Mouse (Mus musculus): ENCODE measurements around the gene Dnajc27. TPM values are rescaled to one million over a fixed set of nuclear protein-coding genes. Genes with fewer than 3 reads are reported as not detected.
A peak's percentile ranks its signal among the peaks of the same experiment; 100 is the strongest.

The Dnajc27 gene
- polyA plus RNA-seq (2015; fragmentation: Nextera tagmentation; extraction: Ambion mirVana) = 7.7 and 8.4 TPM in 2 replicates

GRCm38 (mm10) chr12:4082132-4083001 lies at the start of gene Dnajc27:
TSS of gene Dnajc27 (plus strand) at chr12:4082583.
- Histone ChIP-seq H3K4me2 (replicated peaks; ENCODE audit: low read depth, low read length) (peak within 1 kb of the TSS; percentile 63), H3K9ac (replicated peaks; ENCODE audit: low read length) (peak within 1 kb of the TSS; percentile 72), H3K27me3 (ENCODE audit: insufficient read depth, low read length) (no peaks in the 10 kb centered on the region), H3K36me3 (ENCODE audit: insufficient read depth, low read length) (no peaks in the 10 kb centered on the region), H3K9me3 (ENCODE audit: low read length) (no peaks in the 10 kb centered on the region), H3K4me3 (ENCODE audit: low read length) (peak within 1 kb of the TSS; percentile 56), H3K4me1 (ENCODE audit: insufficient read depth, low read length) (peaks cover 12% of the 10 kb centered on the region), H3K27ac (ENCODE audit: low read length) (peak within 1 kb of the TSS; percentile 90)
- ATAC-seq (ENCODE audit: low FRiP score, low TSS enrichment) = peak; percentile 97
- WGBS = 5% methylated on average over 59 of the region's 59 CpGs

- WGBS = 91% methylated on average over 5 of the region's 5 CpGs
- peaks cover 11% of the 10 kb centered on the region; the same call in 1 of the 2 replicates for H3K27me3 ChIP-seq (ENCODE audit: insufficient read depth, low read length)
- H3K9me3 ChIP-seq (ENCODE audit: low read length) = no peaks in the 10 kb centered on the region
- no peaks in the 10 kb centered on the region for H3K36me3 ChIP-seq (ENCODE audit: insufficient read depth, low read length)
- no peak overlapping the region for H3K4me3 ChIP-seq (ENCODE audit: low read length)
- no peak overlapping the region for H3K9ac ChIP-seq (replicated peaks; ENCODE audit: low read length)
- H3K27ac ChIP-seq (ENCODE audit: low read length) = no peak overlapping the region
- H3K4me1 ChIP-seq (ENCODE audit: insufficient read depth, low read length) = 0 out of 2 replicates have a peak, but pooled peaks cover 9% of the 10 kb centered on the region
- ATAC-seq (ENCODE audit: low FRiP score, low TSS enrichment) = no peak
- H3K4me2 ChIP-seq (replicated peaks; ENCODE audit: low read depth, low read length) = no peak overlapping the region
These were observed 46.2 kb upstream of the Dnajc27 start for GRCm38 (mm10) chr12:4036157-4036556.

GRCm38 (mm10) chr12:4037511-4037910 lies 44.9 kb upstream of the Dnajc27 start:
- Histone ChIP-seq H3K4me1 (ENCODE audit: insufficient read depth, low read length) (0 out of 2 replicates have a peak, but pooled peaks cover 9% of the 10 kb centered on the region), H3K4me2 (replicated peaks; ENCODE audit: low read depth, low read length) (peak overlapping the region; percentile 98), H3K4me3 (ENCODE audit: low read length) (peak overlapping the region; percentile 68), H3K27ac (ENCODE audit: low read length) (no peak overlapping the region), H3K9ac (replicated peaks; ENCODE audit: low read length) (no peak overlapping the region), H3K36me3 (ENCODE audit: insufficient read depth, low read length) (no peaks in the 10 kb centered on the region), H3K27me3 (ENCODE audit: insufficient read depth, low read length) (peaks cover 11% of the 10 kb centered on the region; the same call in 1 of the 2 replicates), H3K9me3 (ENCODE audit: low read length) (no peaks in the 10 kb centered on the region)
- WGBS = 33% methylated on average over 5 of the region's 5 CpGs
- no peak for ATAC-seq (ENCODE audit: low FRiP score, low TSS enrichment)

- Histone ChIP-seq H3K27me3 (ENCODE audit: insufficient read depth, low read length) (peaks cover 11% of the 10 kb centered on the region; the same call in 1 of the 2 replicates), H3K4me2 (replicated peaks; ENCODE audit: low read depth, low read length) (peak within 1 kb of the TSS; percentile 98), H3K27ac (ENCODE audit: low read length) (no peak within 1 kb of the TSS), H3K36me3 (ENCODE audit: insufficient read depth, low read length) (no peaks in the 10 kb centered on the region), H3K4me1 (ENCODE audit: insufficient read depth, low read length) (0 out of 2 replicates have a peak, but pooled peaks cover 9% of the 10 kb centered on the region), H3K9ac (replicated peaks; ENCODE audit: low read length) (peak within 1 kb of the TSS; percentile 69), H3K9me3 (ENCODE audit: low read length) (no peaks in the 10 kb centered on the region), H3K4me3 (ENCODE audit: low read length) (peak within 1 kb of the TSS; percentile 68)
- peak; percentile 96 for ATAC-seq (ENCODE audit: low FRiP score, low TSS enrichment)
- 1% methylated on average over 76 of the region's 78 CpGs for WGBS
These were observed 44.0 kb upstream of the Dnajc27 start, which contains the start of gene Efr3b for GRCm38 (mm10) chr12:4038061-4039041. TSS of gene Efr3b (minus strand) at chr12:4038915.

GRCm38 (mm10) chr12:4039046-4039445 lies 43.3 kb upstream of the Dnajc27 start:
- peak overlapping the region; percentile 98 for H3K4me2 ChIP-seq (replicated peaks; ENCODE audit: low read depth, low read length)
- H3K27ac ChIP-seq (ENCODE audit: low read length) = no peak overlapping the region
- H3K4me1 ChIP-seq (ENCODE audit: insufficient read depth, low read length) = 0 out of 2 replicates have a peak, but pooled peaks cover 9% of the 10 kb centered on the region
- H3K4me3 ChIP-seq (ENCODE audit: low read length) = peak overlapping the region; percentile 68
- no peaks in the 10 kb centered on the region for H3K9me3 ChIP-seq (ENCODE audit: low read length)
- H3K9ac ChIP-seq (replicated peaks; ENCODE audit: low read length) = no peak overlapping the region
- no peak; the same call in 1 of the 2 replicates for ATAC-seq (ENCODE audit: low FRiP score, low TSS enrichment)
- no peaks in the 10 kb centered on the region for H3K36me3 ChIP-seq (ENCODE audit: insufficient read depth, low read length)
- WGBS = under 1% methylated on average over 13 of the region's 13 CpGs
- peaks cover 11% of the 10 kb centered on the region; the same call in 1 of the 2 replicates for H3K27me3 ChIP-seq (ENCODE audit: insufficient read depth, low read length)

DNA sequence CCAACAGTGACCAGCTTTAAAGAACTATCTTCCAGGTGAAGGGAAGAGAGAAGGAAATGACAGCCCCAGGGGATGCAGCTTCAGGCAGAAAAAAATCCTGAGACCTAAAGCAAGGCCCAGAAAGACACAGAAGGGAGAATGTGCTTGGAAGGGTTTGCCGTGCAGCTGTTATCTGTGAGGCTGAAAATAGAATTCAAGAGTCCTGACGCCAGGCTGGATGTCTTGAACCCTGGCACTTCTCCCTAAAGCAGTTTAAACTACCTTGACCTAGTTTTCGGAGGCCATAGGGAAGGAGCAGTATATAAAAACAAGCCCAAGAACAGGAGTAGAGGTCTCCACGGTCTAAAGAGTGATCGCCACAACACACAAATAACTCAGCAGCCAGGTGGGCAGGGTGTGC lies 40.0 kb upstream of the Dnajc27 start:
- H3K4me2 ChIP-seq (replicated peaks; ENCODE audit: low read depth, low read length) = no peak overlapping the region
- no peak for ATAC-seq (ENCODE audit: low FRiP score, low TSS enrichment)
- no peak overlapping the region for H3K4me3 ChIP-seq (ENCODE audit: low read length)
- 0 out of 2 replicates have a peak, but pooled peaks cover 9% of the 10 kb centered on the region for H3K4me1 ChIP-seq (ENCODE audit: insufficient read depth, low read length)
- H3K27ac ChIP-seq (ENCODE audit: low read length) = no peak overlapping the region
- H3K9ac ChIP-seq (replicated peaks; ENCODE audit: low read length) = no peak overlapping the region
- H3K27me3 ChIP-seq (ENCODE audit: insufficient read depth, low read length) = peaks cover 4% of the 10 kb centered on the region; the same call in 1 of the 2 replicates
- no peaks in the 10 kb centered on the region for H3K36me3 ChIP-seq (ENCODE audit: insufficient read depth, low read length)
- H3K9me3 ChIP-seq (ENCODE audit: low read length) = no peaks in the 10 kb centered on the region
- 71% methylated on average over 5 of the region's 5 CpGs for WGBS

DNA sequence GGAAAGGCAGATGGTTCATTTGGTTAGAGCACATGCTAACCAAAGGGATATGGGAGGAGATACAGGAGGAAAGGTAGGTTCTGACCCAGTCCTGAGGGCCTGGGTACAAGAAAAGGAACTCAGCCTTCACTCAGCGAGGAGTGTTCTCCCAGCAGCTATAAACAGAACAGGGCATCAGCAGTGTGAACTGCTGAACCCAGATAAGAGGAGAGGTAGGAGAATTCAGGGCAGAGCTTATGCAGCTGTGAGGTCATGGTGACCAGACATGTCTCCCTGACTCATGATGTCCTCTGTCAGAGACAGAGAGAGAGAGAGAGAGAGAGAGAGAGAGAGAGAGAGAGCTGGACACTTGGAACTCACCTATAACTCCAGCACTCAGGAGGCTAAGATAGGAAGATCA lies 36.4 kb upstream of the Dnajc27 start:
- 67% methylated on average over 1 of the region's 1 CpGs for WGBS
- no peak for ATAC-seq (ENCODE audit: low FRiP score, low TSS enrichment)
- Histone ChIP-seq H3K4me1 (ENCODE audit: insufficient read depth, low read length) (no peaks in the 10 kb centered on the region), H3K27me3 (ENCODE audit: insufficient read depth, low read length) (no peaks in the 10 kb centered on the region), H3K4me2 (replicated peaks; ENCODE audit: low read depth, low read length) (no peak overlapping the region), H3K9ac (replicated peaks; ENCODE audit: low read length) (no peak overlapping the region), H3K27ac (ENCODE audit: low read length) (no peak overlapping the region), H3K36me3 (ENCODE audit: insufficient read depth, low read length) (no peaks in the 10 kb centered on the region), H3K4me3 (ENCODE audit: low read length) (no peak overlapping the region), H3K9me3 (ENCODE audit: low read length) (no peaks in the 10 kb centered on the region)

- Histone ChIP-seq H3K27ac (ENCODE audit: low read length) (no peak overlapping the region), H3K4me2 (replicated peaks; ENCODE audit: low read depth, low read length) (no peak overlapping the region), H3K27me3 (ENCODE audit: insufficient read depth, low read length) (no peaks in the 10 kb centered on the region), H3K9ac (replicated peaks; ENCODE audit: low read length) (no peak overlapping the region), H3K4me1 (ENCODE audit: insufficient read depth, low read length) (no peaks in the 10 kb centered on the region), H3K4me3 (ENCODE audit: low read length) (no peak overlapping the region), H3K9me3 (ENCODE audit: low read length) (no peaks in the 10 kb centered on the region), H3K36me3 (ENCODE audit: insufficient read depth, low read length) (no peaks in the 10 kb centered on the region)
- 60% methylated on average over 6 of the region's 6 CpGs for whole genome bisulfite sequencing
- no peak for ATAC-seq (ENCODE audit: low FRiP score, low TSS enrichment)
These were observed 34.4 kb upstream of the Dnajc27 start for GRCm38 (mm10) chr12:4048031-4048430.

DNA sequence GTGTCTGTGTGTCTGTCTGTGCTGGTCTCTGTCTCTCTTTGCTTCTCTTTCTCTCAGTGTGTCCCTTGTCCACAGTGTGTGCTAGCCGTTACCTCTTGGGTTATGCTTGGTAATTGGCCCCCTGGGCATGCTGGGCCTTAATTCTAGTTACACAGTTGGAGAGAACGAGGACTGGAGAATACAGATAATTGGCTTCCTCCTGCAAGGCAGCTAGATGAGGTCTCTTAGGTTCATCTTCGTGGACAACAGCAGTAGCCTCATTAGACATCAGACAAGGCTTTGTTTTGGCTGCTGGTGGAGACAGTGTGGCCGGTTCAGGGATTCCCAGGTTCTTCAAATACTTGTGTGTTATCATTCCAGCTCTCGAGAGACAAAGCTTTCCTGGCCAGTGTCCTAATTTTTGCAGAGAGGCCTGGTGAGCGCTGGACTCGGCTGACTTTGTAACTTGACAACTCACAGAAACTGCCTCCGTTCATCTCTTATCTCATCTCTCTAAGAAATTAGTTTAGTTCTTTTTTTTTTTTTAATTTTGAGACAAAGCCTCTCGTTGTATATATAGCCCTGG lies 31.4 kb upstream of the Dnajc27 start:
- Histone ChIP-seq H3K9me3 (ENCODE audit: low read length) (no peaks in the 10 kb centered on the region), H3K36me3 (ENCODE audit: insufficient read depth, low read length) (no peaks in the 10 kb centered on the region), H3K4me2 (replicated peaks; ENCODE audit: low read depth, low read length) (no peak overlapping the region), H3K4me3 (ENCODE audit: low read length) (no peak overlapping the region), H3K27me3 (ENCODE audit: insufficient read depth, low read length) (no peaks in the 10 kb centered on the region), H3K9ac (replicated peaks; ENCODE audit: low read length) (no peak overlapping the region), H3K27ac (ENCODE audit: low read length) (no peak overlapping the region), H3K4me1 (ENCODE audit: insufficient read depth, low read length) (no peaks in the 10 kb centered on the region)
- ATAC-seq (ENCODE audit: low FRiP score, low TSS enrichment) = no peak
- WGBS = 63% methylated on average over 9 of the region's 9 CpGs
